Mouse (Mus musculus): ENCODE measurements around the gene R3hdm2. TPM values are rescaled to one million over a fixed set of nuclear protein-coding genes. Genes with fewer than 3 reads are reported as not detected.

The R3hdm2 gene
- total and polyA plus RNA-seq, 3 experiments = 8.2 to 60.6 TPM; not detected in 1

DNA sequence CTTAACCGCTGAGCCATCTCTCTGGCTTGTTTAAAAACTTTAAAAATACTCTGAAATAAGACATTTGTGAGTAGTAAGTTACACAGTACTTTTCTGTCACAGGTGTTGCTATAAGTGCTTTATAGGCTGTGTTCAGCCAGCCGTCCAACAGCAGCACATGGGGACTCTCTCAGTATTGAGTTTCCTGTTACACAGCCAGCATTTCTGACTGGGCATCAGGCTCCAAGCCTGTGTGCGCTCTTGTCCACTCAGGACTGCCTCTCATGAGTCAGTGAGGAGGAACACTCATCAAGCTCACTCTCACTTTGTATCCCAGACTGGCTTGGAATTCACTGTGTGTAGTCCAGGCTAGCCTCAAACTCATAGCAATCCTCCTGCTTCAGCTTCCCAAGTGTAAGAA, 116.0 kb downstream of the R3hdm2 start:
- no peak overlapping the region for H3K4me3 ChIP-seq (ENCODE audit: control insufficient read depth in 1 of 2, insufficient read depth in 1 of 2, low read depth in 2 of 2, low read length in 2 of 2)
- no peak for DNase-seq (ENCODE audit: low read depth, low spot score)
- H3K27ac ChIP-seq (ENCODE audit: control insufficient read depth, low read depth, low read length) = no peak overlapping the region
- no peak overlapping the region for H3K9ac ChIP-seq (ENCODE audit: control insufficient read depth, low read depth, low read length, poor library complexity, severe bottlenecking)
- H3K9me3 ChIP-seq (replicated peaks; ENCODE audit: insufficient read depth, low read length) = no peaks in the 10 kb centered on the region
- H3K27me3 ChIP-seq (ENCODE audit: control insufficient read depth in 1 of 2, insufficient read depth in 2 of 2, low read length in 2 of 2) = no peaks in the 10 kb centered on the region
- peaks cover 0 to 2% of the 10 kb centered on the region in 2 experiments; a peak in 2 of 4 replicates for H3K36me3 ChIP-seq (ENCODE audit: control insufficient read depth in 1 of 2, insufficient read depth in 2 of 2, low read length in 2 of 2)
- H3K4me1 ChIP-seq (ENCODE audit: control insufficient read depth in 1 of 2, insufficient read depth in 2 of 2, low read length in 2 of 2) = no peaks in the 10 kb centered on the region
- no peak for TF ChIP-seq RAD21 (IDR thresholded peaks at IDR 0.05; ENCODE audit: low read depth, low read length)
- no peak for TF ChIP-seq ZMIZ1 (IDR thresholded peaks at IDR 0.05; ENCODE audit: low read depth, low read length)
- no peak for TF ChIP-seq ELF1 (IDR thresholded peaks at IDR 0.05; ENCODE audit: low read depth, low read length)
- TF ChIP-seq GATA1 (IDR thresholded peaks at IDR 0.05; ENCODE audit: low read depth, low read length) = no peak
- TF ChIP-seq SIN3A (IDR thresholded peaks at IDR 0.05; ENCODE audit: low read length) = no peak
- no peak for TF ChIP-seq NELFE (IDR thresholded peaks at IDR 0.05; ENCODE audit: low read depth, low read length)
- no peak for TF ChIP-seq TAL1 (IDR thresholded peaks at IDR 0.05; ENCODE audit: low read length)
- TF ChIP-seq MAX (IDR thresholded peaks at IDR 0.05; ENCODE audit: low read length) = no peak
- no peak for TF ChIP-seq GABPA (IDR thresholded peaks at IDR 0.05; ENCODE audit: low read depth, low read length)
- H3K79me2 ChIP-seq (ENCODE audit: control insufficient read depth, insufficient read depth, low read length, poor library complexity) = no peaks in the 10 kb centered on the region

DNA sequence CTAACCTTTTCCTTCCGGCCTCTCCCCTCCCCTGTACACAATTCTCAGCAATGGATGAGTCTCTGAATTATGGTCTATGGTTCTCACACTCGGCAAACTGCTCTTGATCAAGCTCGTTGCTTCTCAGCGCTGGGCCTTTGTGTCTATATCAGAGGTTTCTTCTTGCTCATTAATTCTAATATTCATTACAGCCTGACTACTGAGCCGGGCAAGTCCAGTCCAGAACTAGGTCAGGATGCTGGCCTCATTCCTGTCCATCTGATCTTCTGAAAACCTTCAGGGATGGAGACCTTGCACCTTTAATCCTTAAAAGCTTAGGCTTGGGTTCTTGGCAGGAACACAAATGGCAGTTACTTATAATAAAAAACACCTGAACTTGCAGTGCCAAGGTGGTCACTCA, 119.4 kb downstream of the R3hdm2 start:
- no peak overlapping the region for H3K27ac ChIP-seq (ENCODE audit: control insufficient read depth, low read depth, low read length)
- TF ChIP-seq POLR2AphosphoS2 (IDR thresholded peaks at IDR 0.05; ENCODE audit: low read length) (no peak), MXI1 (IDR thresholded peaks at IDR 0.05; ENCODE audit: low read depth, low read length) (no peak)
- H3K4me3 ChIP-seq (ENCODE audit: control insufficient read depth in 1 of 2, insufficient read depth in 1 of 2, low read depth in 2 of 2, low read length in 2 of 2) = no peak overlapping the region
- H3K79me2 ChIP-seq (ENCODE audit: control insufficient read depth, insufficient read depth, low read length, poor library complexity) = no peaks in the 10 kb centered on the region
- no peaks in the 10 kb centered on the region for H3K4me1 ChIP-seq (ENCODE audit: control insufficient read depth in 1 of 2, insufficient read depth in 2 of 2, low read length in 2 of 2)
- H3K9ac ChIP-seq (ENCODE audit: control insufficient read depth, low read depth, low read length, poor library complexity, severe bottlenecking) = no peak overlapping the region
- H3K9me3 ChIP-seq (replicated peaks; ENCODE audit: insufficient read depth, low read length) = no peaks in the 10 kb centered on the region
- no peak for DNase-seq (ENCODE audit: low read depth, low spot score)
- no peaks in the 10 kb centered on the region for H3K27me3 ChIP-seq (ENCODE audit: control insufficient read depth in 1 of 2, insufficient read depth in 2 of 2, low read length in 2 of 2)
- H3K36me3 ChIP-seq (ENCODE audit: control insufficient read depth in 1 of 2, insufficient read depth in 2 of 2, low read length in 2 of 2) = no peaks in the 10 kb centered on the region; a peak in 2 of 4 replicates

DNA sequence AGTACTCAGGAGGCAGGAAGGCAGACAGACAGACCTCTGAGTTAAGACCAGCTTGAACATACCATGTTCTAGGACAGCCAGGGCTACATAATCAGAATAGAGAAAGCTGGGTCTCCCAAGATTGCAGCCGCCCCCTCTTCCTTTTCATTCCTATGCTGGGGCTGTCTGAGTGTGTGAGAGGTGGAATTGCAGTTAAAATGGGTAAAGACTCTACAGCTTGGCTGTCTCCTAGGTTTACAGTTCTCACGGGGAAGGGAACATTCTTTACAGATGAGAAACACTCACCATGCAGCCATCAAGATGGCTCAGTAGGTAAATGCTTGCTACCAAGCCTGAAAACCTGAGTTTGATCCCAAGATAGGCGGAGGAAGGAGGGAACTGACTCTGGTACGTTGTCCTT, 119.9 kb downstream of the R3hdm2 start:
- Histone ChIP-seq H3K36me3 (ENCODE audit: control insufficient read depth in 1 of 2, insufficient read depth in 2 of 2, low read length in 2 of 2) (no peaks in the 10 kb centered on the region; a peak in 2 of 4 replicates), H3K4me3 (ENCODE audit: control insufficient read depth in 1 of 2, insufficient read depth in 1 of 2, low read depth in 2 of 2, low read length in 2 of 2) (no peak overlapping the region), H3K27me3 (ENCODE audit: control insufficient read depth in 1 of 2, insufficient read depth in 2 of 2, low read length in 2 of 2) (no peaks in the 10 kb centered on the region), H3K9ac (ENCODE audit: control insufficient read depth, low read depth, low read length, poor library complexity, severe bottlenecking) (no peak overlapping the region), H3K9me3 (replicated peaks; ENCODE audit: insufficient read depth, low read length) (no peaks in the 10 kb centered on the region), H3K79me2 (ENCODE audit: control insufficient read depth, insufficient read depth, low read length, poor library complexity) (no peaks in the 10 kb centered on the region), H3K27ac (ENCODE audit: control insufficient read depth, low read depth, low read length) (no peak overlapping the region), H3K4me1 (ENCODE audit: control insufficient read depth in 1 of 2, insufficient read depth in 2 of 2, low read length in 2 of 2) (no peaks in the 10 kb centered on the region)
- no peak for DNase-seq (ENCODE audit: low read depth, low spot score)
- no peak for TF ChIP-seq GABPA (IDR thresholded peaks at IDR 0.05; ENCODE audit: low read depth, low read length)
- no peak for TF ChIP-seq HCFC1 (IDR thresholded peaks at IDR 0.05; ENCODE audit: low read depth, low read length)

Measured in MEL (cell line).